Mouse (Mus musculus): ENCODE results near the gene Dnase1l3.

- TF ChIP-seq EP300 (IDR thresholded peaks at IDR 0.05; ENCODE audit: insufficient read depth, low read depth, low read length) = no peak
- TF ChIP-seq POLR2A (IDR thresholded peaks at IDR 0.05; ENCODE audit: insufficient read depth, low read depth, low read length) = no peak
These were observed 16.9 kb upstream of the Dnase1l3 start for GRCm38 (mm10) chr14:8011297-8011696.
